In genomic region chr3:107036458-107037039, GRCm38 (mm10) we compare ENCODE assay signal across 7 mouse cellular contexts. TPM values are rescaled to one million over a fixed set of nuclear protein-coding genes. Genes with fewer than 3 reads are reported as not detected.
DNase-seq lines count a peak whose midpoint lies in the region; ATAC-seq lines count a peak whose summit lies in the region.

No protein-coding gene starts in this region.

- H3K27me3 ChIP-seq in lung, embryonic 15.5 days, result peaks cover 22% of the 10 kb centered on the region
- H3K27me3 ChIP-seq in limb, embryonic 11.5 days (ENCODE audit: control insufficient read depth, insufficient read depth, low read length), result peaks cover 6% of the 10 kb centered on the region; the same call in 1 of the 2 replicates

- no peaks in the 10 kb centered on the region for H3K9me3 ChIP-seq in lung, embryonic 15.5 days
- no peaks in the 10 kb centered on the region for H3K9me3 ChIP-seq in limb, embryonic 11.5 days (ENCODE audit: control insufficient read depth, low read length)

- peak overlapping the region; percentile 63 for H3K4me3 ChIP-seq in lung, embryonic 15.5 days
- peak overlapping the region; percentile 60 for H3K4me3 ChIP-seq in limb, embryonic 11.5 days (ENCODE audit: low read depth, low read length)

- H3K4me1 ChIP-seq in lung, embryonic 15.5 days, result peaks cover 26% of the 10 kb centered on the region
- no peaks in the 10 kb centered on the region for H3K4me1 ChIP-seq in limb, embryonic 11.5 days (ENCODE audit: control insufficient read depth, insufficient read depth, low read length)

- intact Hi-C loops in heart, postnatal 14 days (cut with DNase I), result no loop called here

- 0 out of 2 replicates have a peak overlapping the region, but pooled peaks have one; percentile 31 for H3K27ac ChIP-seq in lung, embryonic 15.5 days
- peak overlapping the region; percentile 59; the same call in 1 of the 2 replicates for H3K27ac ChIP-seq in limb, embryonic 11.5 days (replicated peaks; ENCODE audit: low read depth, low read length)

- H3K4me2 ChIP-seq in lung, embryonic 15.5 days, result peak overlapping the region; percentile 98
- H3K4me2 ChIP-seq in limb, embryonic 11.5 days (ENCODE audit: low read depth, severe bottlenecking), result peak overlapping the region; percentile 93

- WGBS in lung, embryonic 15.5 days, result under 1% methylated on average over 54 of the region's 55 CpGs
- under 1% methylated on average over 40 of the region's 55 CpGs for WGBS in limb, embryonic 11.5 days

- no peak for DNase-seq in lung, postnatal 25 days (ENCODE audit: low spot score)
- peak; percentile 27 for DNase-seq in embryo, embryonic 11.5 days (ENCODE audit: low read depth, low spot score)
- peak; percentile 3 to 5 for DNase-seq in heart, postnatal 14 days
- peak; percentile 66 for DNase-seq in limb, embryonic 11.5 days (ENCODE audit: low spot score)
- DNase-seq in thymus, postnatal 0 days (ENCODE audit: low spot score), result peak; percentile 34

- H3K9ac ChIP-seq in lung, embryonic 15.5 days, result peak overlapping the region; percentile 57
- H3K9ac ChIP-seq in limb, embryonic 11.5 days (ENCODE audit: low read length), result peak overlapping the region; percentile 92

- no peaks in the 10 kb centered on the region for H3K36me3 ChIP-seq in lung, embryonic 15.5 days
- H3K36me3 ChIP-seq in limb, embryonic 11.5 days (ENCODE audit: control insufficient read depth, insufficient read depth, low read length), result no peaks in the 10 kb centered on the region

- ATAC-seq in lung, embryonic 15.5 days (ENCODE audit: borderline replicate concordance, extremely low read depth, low FRiP score, low TSS enrichment), result no peak
- peak; percentile 61 for ATAC-seq in limb, embryonic 11.5 days (ENCODE audit: insufficient number of reproducible peaks, low FRiP score, low TSS enrichment, low read depth)
- ATAC-seq in monocyte, adult 5-6 weeks (replicated peaks; ENCODE audit: insufficient number of reproducible peaks, low FRiP score, low TSS enrichment, poor library complexity, severe bottlenecking), result peak; percentile 14; the same call in 1 of the 2 replicates

RNA-seq across cellular contexts. Expression of gene Kcna3, which starts 0.6 kb away (rescaled TPM):
- polyA plus RNA-seq in lung, embryonic 15.5 days (2015; fragmentation: Nextera tagmentation; extraction: Ambion mirVana), result 3.0 and 3.5 TPM in 2 replicates
- 1 to 10 TPM in 1 of 2 experiments, under 1 TPM in 1; 0.38 to 2.6 TPM for total RNA-seq in heart, postnatal 14 days (2021)
- 2.2 TPM in 2 replicates for polyA plus RNA-seq in limb, embryonic 11.5 days (2014; fragmentation: Nextera tagmentation; extraction: Ambion mirVana)
- 5.3 to 23.6 TPM (median 8.3 TPM) in 3 replicates for total RNA-seq in monocyte, adult 5-6 weeks (2017)
- 29.2 and 35.2 TPM in 2 replicates for polyA plus RNA-seq in thymus, postnatal 0 days (2015; fragmentation: Nextera tagmentation; extraction: Ambion mirVana)
